Mouse (Mus musculus): ENCODE measurements around the gene Slc34a1. TPM values are rescaled to one million over a fixed set of nuclear protein-coding genes. Genes with fewer than 3 reads are reported as not detected.
A peak's percentile ranks its signal among the peaks of the same experiment; 100 is the strongest.

Gene Slc34a1
- polyA plus RNA-seq, 1 experiment: not detected

- no peak for DNase-seq
- TF ChIP-seq CTCF (IDR thresholded peaks at IDR 0.05; ENCODE audit: borderline replicate concordance, insufficient read depth, low read depth, low read length) (no peak), POLR2A (IDR thresholded peaks at IDR 0.05; ENCODE audit: borderline replicate concordance, insufficient read depth, low read length) (no peak)
- 56% methylated on average over 3 of the region's 3 CpGs for WGBS
- H3K27ac ChIP-seq (ENCODE audit: insufficient read depth, low read length): no peak overlapping the region
- peaks cover 12% of the 10 kb centered on the region for H3K4me1 ChIP-seq (ENCODE audit: control insufficient read depth, insufficient read depth, low read length)
- no peaks in the 10 kb centered on the region for H3K27me3 ChIP-seq (ENCODE audit: control insufficient read depth, insufficient read depth, low read length)
- no peak overlapping the region for H3K4me3 ChIP-seq (replicated peaks; ENCODE audit: insufficient read depth, low read depth, low read length)
Measured at GRCm38 (mm10) chr13:55447543-55447943, 49.6 kb downstream of the Slc34a1 start.

- Histone ChIP-seq H3K27ac (ENCODE audit: insufficient read depth, low read length) (no peak overlapping the region), H3K27me3 (ENCODE audit: control insufficient read depth, insufficient read depth, low read length) (no peaks in the 10 kb centered on the region), H3K4me3 (replicated peaks; ENCODE audit: insufficient read depth, low read depth, low read length) (no peak overlapping the region), H3K4me1 (ENCODE audit: control insufficient read depth, insufficient read depth, low read length) (peaks cover 12% of the 10 kb centered on the region)
- TF ChIP-seq POLR2A (IDR thresholded peaks at IDR 0.05; ENCODE audit: borderline replicate concordance, insufficient read depth, low read length): no peak
- no peak for TF ChIP-seq CTCF (IDR thresholded peaks at IDR 0.05; ENCODE audit: borderline replicate concordance, insufficient read depth, low read depth, low read length)
- WGBS: 93% methylated on average over 5 of the region's 5 CpGs
- DNase-seq: no peak
Measured at GRCm38 (mm10) chr13:55448131-55448530, 50.1 kb downstream of the Slc34a1 start.

DNA sequence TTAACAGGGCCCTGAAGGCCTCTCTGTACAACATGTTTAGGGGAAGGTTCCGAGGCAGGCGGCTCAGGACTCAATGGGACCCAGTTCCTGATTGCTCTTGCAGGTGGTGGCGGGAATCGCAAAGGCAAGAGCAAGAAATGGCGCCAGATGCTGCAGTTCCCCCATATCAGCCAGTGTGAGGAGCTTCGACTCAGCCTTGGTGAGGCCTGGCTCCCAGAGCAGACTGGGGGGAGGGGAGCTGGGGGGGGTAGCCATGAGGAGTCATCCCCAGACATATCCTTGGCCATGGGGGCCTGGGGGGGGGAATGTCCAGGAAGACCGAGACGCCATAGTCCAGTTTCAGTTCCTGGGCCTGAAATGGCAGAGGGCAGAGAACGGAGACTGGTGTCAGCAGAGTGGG is 51.2 kb downstream of the Slc34a1 start:
- H3K4me3 ChIP-seq (replicated peaks; ENCODE audit: insufficient read depth, low read depth, low read length): no peak overlapping the region
- WGBS: 95% methylated on average over 9 of the region's 9 CpGs
- H3K27me3 ChIP-seq (ENCODE audit: control insufficient read depth, insufficient read depth, low read length): no peaks in the 10 kb centered on the region
- no peak overlapping the region for H3K27ac ChIP-seq (ENCODE audit: insufficient read depth, low read length)
- TF ChIP-seq POLR2A (IDR thresholded peaks at IDR 0.05; ENCODE audit: borderline replicate concordance, insufficient read depth, low read length): no peak
- DNase-seq: no peak
- H3K4me1 ChIP-seq (ENCODE audit: control insufficient read depth, insufficient read depth, low read length): peaks cover 12% of the 10 kb centered on the region

- H3K27ac ChIP-seq (ENCODE audit: insufficient read depth, low read length): no peak overlapping the region
- WGBS: 86% methylated on average over 17 of the region's 17 CpGs
- H3K27me3 ChIP-seq (ENCODE audit: control insufficient read depth, insufficient read depth, low read length): no peaks in the 10 kb centered on the region
- H3K4me3 ChIP-seq (replicated peaks; ENCODE audit: insufficient read depth, low read depth, low read length): no peak overlapping the region
- DNase-seq: no peak
- TF ChIP-seq CTCF (IDR thresholded peaks at IDR 0.05; ENCODE audit: borderline replicate concordance, insufficient read depth, low read depth, low read length): no peak
- TF ChIP-seq POLR2A (IDR thresholded peaks at IDR 0.05; ENCODE audit: borderline replicate concordance, insufficient read depth, low read length): no peak
- H3K4me1 ChIP-seq (ENCODE audit: control insufficient read depth, insufficient read depth, low read length): peaks cover 12% of the 10 kb centered on the region
Measured at GRCm38 (mm10) chr13:55449679-55450441, 51.9 kb downstream of the Slc34a1 start.

DNA sequence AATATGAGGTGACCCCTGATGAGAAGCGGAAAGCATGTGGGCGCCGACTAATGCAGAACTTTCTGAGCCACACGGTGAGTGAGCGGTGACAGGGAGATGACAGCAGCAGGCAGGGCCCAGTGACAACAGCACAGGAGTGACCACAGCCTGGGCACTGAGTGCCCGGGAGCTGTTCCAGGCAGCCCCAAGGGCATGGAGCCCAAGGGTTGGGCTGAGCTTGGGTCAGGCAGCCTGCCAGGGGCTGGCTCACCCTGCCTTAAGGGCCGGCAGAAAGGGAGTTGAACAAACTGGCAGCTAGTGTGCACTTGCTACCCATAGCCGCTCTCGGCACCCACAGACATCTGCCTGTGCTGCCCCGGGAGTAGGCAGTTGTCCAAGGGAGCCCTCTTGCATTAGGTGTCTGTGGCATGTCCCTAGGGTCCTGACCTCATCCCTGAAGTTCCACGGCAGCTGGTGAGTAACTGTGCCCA is 52.6 kb downstream of the Slc34a1 start:
- peak; percentile 59 to 67 for DNase-seq
- TF ChIP-seq POLR2A (IDR thresholded peaks at IDR 0.05; ENCODE audit: borderline replicate concordance, insufficient read depth, low read length) (no peak), CTCF (IDR thresholded peaks at IDR 0.05; ENCODE audit: borderline replicate concordance, insufficient read depth, low read depth, low read length) (no peak)
- 27% methylated on average over 11 of the region's 11 CpGs for WGBS
- Histone ChIP-seq H3K27me3 (ENCODE audit: control insufficient read depth, insufficient read depth, low read length) (no peaks in the 10 kb centered on the region), H3K4me1 (ENCODE audit: control insufficient read depth, insufficient read depth, low read length) (peaks cover 12% of the 10 kb centered on the region), H3K27ac (ENCODE audit: insufficient read depth, low read length) (no peak overlapping the region), H3K4me3 (replicated peaks; ENCODE audit: insufficient read depth, low read depth, low read length) (no peak overlapping the region)

- H3K4me3 ChIP-seq (replicated peaks; ENCODE audit: insufficient read depth, low read depth, low read length): no peak overlapping the region
- peaks cover 12% of the 10 kb centered on the region for H3K4me1 ChIP-seq (ENCODE audit: control insufficient read depth, insufficient read depth, low read length)
- 88% methylated on average over 10 of the region's 10 CpGs for WGBS
- no peak overlapping the region for H3K27ac ChIP-seq (ENCODE audit: insufficient read depth, low read length)
- DNase-seq: no peak
- no peak for TF ChIP-seq CTCF (IDR thresholded peaks at IDR 0.05; ENCODE audit: borderline replicate concordance, insufficient read depth, low read depth, low read length)
- H3K27me3 ChIP-seq (ENCODE audit: control insufficient read depth, insufficient read depth, low read length): no peaks in the 10 kb centered on the region
Measured at GRCm38 (mm10) chr13:55451296-55451695, 53.3 kb downstream of the Slc34a1 start.

DNA sequence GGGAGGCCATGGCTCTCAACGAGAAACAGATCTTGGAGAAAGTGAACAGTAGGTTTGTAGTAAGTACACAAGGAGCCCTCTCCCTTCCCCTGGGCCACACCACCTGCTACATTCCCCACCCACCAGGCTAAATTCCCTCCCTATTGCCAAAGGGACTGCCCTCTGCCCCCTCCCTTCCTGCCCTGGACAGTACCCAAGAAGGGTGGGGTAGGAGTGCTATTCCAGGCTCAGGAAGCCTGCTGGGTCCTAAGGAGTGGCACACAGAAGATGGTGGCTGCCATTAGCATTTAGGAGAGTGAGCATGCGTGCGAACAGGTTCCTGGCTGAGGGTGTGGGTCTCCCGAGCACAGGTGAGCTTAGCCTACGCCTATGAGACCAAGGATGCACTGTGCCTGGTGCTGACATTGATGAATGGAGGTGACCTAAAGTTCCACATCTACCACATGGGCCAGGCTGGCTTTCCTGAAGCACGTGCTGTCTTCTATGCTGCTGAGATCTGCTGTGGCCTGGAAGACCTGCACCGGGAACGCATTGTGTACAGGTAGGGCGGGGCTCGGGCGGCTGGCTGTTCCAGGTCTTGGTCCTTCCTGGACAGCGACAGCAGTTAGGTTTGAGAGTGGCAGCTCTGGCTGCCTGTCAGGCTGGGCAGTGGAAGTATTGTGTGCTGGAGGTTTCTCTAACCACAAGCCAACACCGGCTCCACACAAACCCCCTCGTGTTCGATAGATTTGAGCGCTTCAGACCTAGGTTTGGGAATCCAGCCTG is 54.0 kb downstream of the Slc34a1 start:
- H3K4me3 ChIP-seq (replicated peaks; ENCODE audit: insufficient read depth, low read depth, low read length): no peak overlapping the region
- WGBS: 88% methylated on average over 16 of the region's 16 CpGs
- DNase-seq: no peak
- H3K27ac ChIP-seq (ENCODE audit: insufficient read depth, low read length): no peak overlapping the region
- H3K27me3 ChIP-seq (ENCODE audit: control insufficient read depth, insufficient read depth, low read length): no peaks in the 10 kb centered on the region
- H3K4me1 ChIP-seq (ENCODE audit: control insufficient read depth, insufficient read depth, low read length): peaks cover 12% of the 10 kb centered on the region
- TF ChIP-seq POLR2A (IDR thresholded peaks at IDR 0.05; ENCODE audit: borderline replicate concordance, insufficient read depth, low read length) (no peak), CTCF (IDR thresholded peaks at IDR 0.05; ENCODE audit: borderline replicate concordance, insufficient read depth, low read depth, low read length) (no peak)

DNA sequence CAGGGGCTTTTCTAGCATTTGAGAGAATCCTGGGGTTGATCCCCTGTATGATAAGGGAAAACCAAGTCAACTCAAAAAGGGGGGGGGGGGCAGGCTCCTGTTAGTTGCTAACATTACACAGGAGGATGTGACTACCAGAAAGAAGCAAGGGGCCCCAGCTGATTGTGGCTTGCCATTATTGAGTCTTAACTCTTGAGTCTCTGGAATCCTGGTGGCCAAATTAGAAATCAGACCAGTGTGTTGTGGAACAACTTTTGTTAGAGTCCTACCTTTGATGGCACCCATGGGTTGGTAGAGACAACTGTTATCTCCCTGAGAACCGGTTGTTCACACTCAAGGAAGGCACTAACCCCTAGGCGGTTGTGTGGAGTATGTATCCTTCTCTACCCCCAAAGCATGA is 65.0 kb downstream of the Slc34a1 start:
- no peak for TF ChIP-seq CTCF (IDR thresholded peaks at IDR 0.05; ENCODE audit: borderline replicate concordance, insufficient read depth, low read depth, low read length)
- no peak for TF ChIP-seq POLR2A (IDR thresholded peaks at IDR 0.05; ENCODE audit: borderline replicate concordance, insufficient read depth, low read length)
- 90% methylated on average over 2 of the region's 2 CpGs for WGBS
- Histone ChIP-seq H3K4me1 (ENCODE audit: control insufficient read depth, insufficient read depth, low read length) (no peaks in the 10 kb centered on the region), H3K4me3 (replicated peaks; ENCODE audit: insufficient read depth, low read depth, low read length) (no peak overlapping the region), H3K27me3 (ENCODE audit: control insufficient read depth, insufficient read depth, low read length) (no peaks in the 10 kb centered on the region), H3K27ac (ENCODE audit: insufficient read depth, low read length) (no peak overlapping the region)
- DNase-seq: no peak

Measured in cerebellum, adult 2 months (tissue).